Mouse (Mus musculus) neutrophil, adult 5-6 weeks (primary cell): Measurements from ENCODE around the gene Tas2r126. TPM values are rescaled to one million over a fixed set of nuclear protein-coding genes. Genes with fewer than 3 reads are reported as not detected.

ENCODE experiments used
- ATAC-seq: fragments of 151-379, 151-347 bp; 2 replicates; pipeline ENCODE4 v1.8.0; 2017; ENCODE audit warnings: mild to moderate bottlenecking, moderate TSS enrichment; ENCODE audit not compliant: insufficient number of reproducible peaks, poor library complexity, low FRiP score, severe bottlenecking; ENCODE audit errors: extremely low read depth
- total RNA-seq: library from RNA; stranded (forward); fragments of 200-1000 nt; gene quantifications from 2 replicates; pipeline ENCODE4 v1.2.3, GENCODE M21; 2017

The Tas2r126 gene
- 2.2 and 2.3 TPM in 2 replicates for total RNA-seq

GRCm38 (mm10) chr6:42434446-42434845 lies at the start of gene Tas2r126:
TSS of gene Tas2r126 (plus strand) at chr6:42434535.
- no peak for ATAC-seq

DNA sequence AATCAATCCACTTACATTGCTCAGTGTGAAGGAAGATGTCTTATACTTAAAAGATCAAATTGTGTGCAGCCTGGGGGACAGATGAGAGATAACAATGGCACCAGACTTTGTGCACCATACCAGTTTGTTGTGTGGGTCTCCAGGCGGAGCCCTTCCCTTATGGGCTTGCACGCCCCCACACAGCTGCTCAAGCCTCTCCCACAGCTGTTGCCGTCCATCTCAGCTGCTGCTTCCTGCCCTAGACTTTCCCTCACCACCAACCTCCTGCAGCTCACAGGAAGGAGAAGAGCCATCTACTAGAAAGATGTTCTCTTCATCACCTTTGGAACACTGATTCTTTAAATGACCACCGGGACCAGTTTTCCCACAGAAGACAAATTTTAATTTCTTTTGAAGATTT lies 48.7 kb upstream of the Tas2r126 start:
- ATAC-seq = no peak

- no peak for ATAC-seq
These were observed 42.5 kb upstream of the Tas2r126 start for GRCm38 (mm10) chr6:42391796-42392330.

- ATAC-seq = peak; percentile 82
These were observed 38.1 kb upstream of the Tas2r126 start for GRCm38 (mm10) chr6:42395960-42396809.

DNA sequence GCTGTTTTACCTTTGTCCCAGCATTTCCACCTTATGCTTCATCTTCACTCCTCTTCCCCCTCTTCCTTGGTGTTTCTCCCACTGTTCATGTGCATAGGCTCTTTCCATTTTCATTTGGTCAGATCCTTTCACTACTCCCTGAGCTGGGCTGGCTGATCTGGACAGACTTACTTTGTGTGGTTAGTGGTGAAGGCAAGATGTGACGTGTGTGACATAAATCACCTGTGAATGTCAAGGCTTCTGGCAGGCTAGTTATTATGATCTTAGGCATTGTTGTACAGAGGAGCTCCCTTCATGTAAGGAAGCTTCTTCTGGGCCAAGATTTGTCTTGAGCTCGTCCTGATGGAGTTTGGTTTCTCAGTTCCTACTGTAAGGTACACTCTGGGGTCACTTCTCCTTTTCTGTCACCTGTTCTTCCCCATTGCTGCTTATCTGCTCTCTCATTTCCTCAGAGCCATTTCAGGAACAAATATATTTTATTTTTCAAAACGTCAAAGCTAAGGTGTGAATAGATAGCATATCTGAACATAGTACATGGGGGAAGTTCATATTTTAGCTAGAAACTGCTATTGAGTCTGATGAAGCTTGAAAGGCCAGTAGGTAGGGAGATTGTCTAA lies 37.2 kb upstream of the Tas2r126 start:
- ATAC-seq = peak; percentile 65

- peak; percentile 37; the same call in 1 of the 2 replicates for ATAC-seq
These were observed 36.0 kb upstream of the Tas2r126 start for GRCm38 (mm10) chr6:42398285-42398684.

DNA sequence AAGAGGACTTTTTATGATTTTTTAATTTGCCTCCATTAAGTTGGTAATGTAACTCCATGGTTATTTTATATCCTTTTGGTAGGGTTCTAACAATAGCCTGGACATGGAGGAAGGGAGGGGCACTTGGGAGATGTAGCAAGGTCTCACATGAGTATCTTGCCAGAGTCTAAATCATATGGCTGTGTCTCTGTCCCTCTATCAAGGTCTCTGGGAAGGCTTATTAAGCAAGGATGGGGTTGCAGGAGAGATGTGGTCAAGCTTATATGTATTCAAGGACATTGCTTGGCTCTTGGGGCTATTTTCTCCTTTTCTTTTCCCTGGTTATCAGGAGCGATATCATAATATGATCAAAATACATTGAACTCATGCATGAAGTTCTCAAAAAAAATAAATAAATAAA lies 35.3 kb upstream of the Tas2r126 start:
- ATAC-seq = no peak

DNA sequence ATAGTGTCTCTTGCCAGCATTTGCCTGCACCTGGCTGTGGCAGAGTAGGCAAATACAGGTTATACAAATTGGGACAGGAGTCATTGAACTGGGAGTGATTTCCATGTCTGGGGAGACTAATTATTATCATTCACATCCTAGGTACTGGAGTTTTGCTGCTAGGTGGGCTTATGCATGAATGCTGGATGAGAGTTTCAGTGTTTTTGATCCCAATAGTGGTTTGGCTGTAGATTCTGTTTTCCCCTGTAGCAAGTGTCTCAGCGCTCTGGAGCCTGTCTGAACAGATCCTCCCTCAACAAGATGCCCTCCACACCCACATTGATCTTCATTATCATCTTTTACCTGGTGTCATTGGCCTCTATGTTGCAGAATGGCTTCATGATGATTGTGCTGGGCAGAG lies 34.4 kb upstream of the Tas2r126 start, which contains the start of gene Tas2r143:
Tas2r143 (plus strand) TSS at position 301 of the 400 bp plus-strand sequence.
- ATAC-seq = no peak

DNA sequence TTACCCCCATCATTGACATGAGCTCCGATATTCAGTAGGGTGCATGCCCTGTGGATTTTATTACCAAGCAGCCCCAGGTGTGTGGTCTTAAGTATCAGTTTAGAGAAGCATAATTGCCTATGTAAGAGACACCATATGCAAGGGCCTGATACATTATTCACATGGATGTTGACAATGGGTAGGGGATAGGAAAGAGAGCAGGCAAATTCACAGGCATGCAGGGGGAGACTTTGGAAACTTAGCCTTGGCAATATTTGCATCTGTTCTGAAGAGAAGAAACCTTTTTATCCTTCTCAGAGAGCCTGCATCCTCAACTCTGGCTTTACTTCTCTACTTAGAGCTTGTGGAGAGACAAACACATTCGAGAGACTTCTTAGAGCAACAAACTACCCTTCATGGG lies 29.2 kb upstream of the Tas2r126 start, which contains the start of gene Tas2r135:
Tas2r135 (plus strand) TSS at position 301 of the 400 bp plus-strand sequence.
- ATAC-seq = no peak

GRCm38 (mm10) chr6:42419443-42419842 lies 14.9 kb upstream of the Tas2r126 start:
- ATAC-seq = peak; percentile 52; the same call in 1 of the 2 replicates

GRCm38 (mm10) chr6:42421439-42421838 lies 12.9 kb upstream of the Tas2r126 start:
- peak; percentile 93 for ATAC-seq

- no peak for ATAC-seq
These were observed 9.9 kb upstream of the Tas2r126 start for GRCm38 (mm10) chr6:42424472-42424871.

- no peak for ATAC-seq
These were observed 8.0 kb upstream of the Tas2r126 start for GRCm38 (mm10) chr6:42426337-42426736.

GRCm38 (mm10) chr6:42433554-42433953 lies 781 bp upstream of the Tas2r126 start:
- peak; percentile 73; the same call in 1 of the 2 replicates for ATAC-seq

GRCm38 (mm10) chr6:42435490-42435889 lies 1.2 kb downstream of the Tas2r126 start:
- ATAC-seq = no peak

DNA sequence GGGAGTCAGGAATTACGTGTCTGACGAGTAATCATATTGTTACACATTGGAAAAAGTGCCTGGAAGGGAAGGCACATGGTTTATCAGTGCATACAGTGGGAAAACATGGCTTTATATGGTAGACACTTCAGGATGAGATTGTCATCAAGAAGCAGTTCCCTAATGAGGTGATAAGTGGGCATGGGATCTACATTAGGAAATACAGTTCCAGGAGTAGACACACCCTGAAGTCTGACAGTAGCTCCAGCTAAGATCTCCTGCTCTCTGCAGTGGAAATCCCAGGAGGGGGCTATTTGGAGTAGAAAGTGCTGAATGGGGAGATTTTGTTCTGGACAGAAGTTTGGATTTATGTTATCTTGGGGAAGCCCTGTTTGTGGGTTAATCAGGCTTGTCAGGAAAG lies 7.1 kb downstream of the Tas2r126 start:
- no peak for ATAC-seq

DNA sequence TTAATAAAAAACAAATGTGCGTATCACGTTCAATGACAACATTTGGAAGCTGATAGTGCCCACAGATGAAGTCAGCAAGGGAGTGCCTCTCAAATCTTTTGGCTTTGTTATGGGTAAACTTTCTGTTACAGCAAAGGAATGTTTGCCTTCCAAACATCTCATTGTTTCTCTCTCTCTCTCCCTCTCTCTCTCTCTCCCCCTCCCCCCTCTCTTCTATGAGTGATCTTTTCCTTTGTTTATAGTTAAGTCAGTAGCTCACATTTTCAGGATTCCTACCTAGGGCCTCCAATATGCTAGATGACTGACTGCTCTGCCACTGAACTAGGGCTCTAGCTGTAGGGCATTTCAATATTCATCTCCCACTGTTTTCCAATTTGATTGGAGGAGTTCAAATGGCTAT lies 10.2 kb downstream of the Tas2r126 start:
- no peak for ATAC-seq

- no peak for ATAC-seq
These were observed 13.0 kb downstream of the Tas2r126 start for GRCm38 (mm10) chr6:42447381-42447780.

DNA sequence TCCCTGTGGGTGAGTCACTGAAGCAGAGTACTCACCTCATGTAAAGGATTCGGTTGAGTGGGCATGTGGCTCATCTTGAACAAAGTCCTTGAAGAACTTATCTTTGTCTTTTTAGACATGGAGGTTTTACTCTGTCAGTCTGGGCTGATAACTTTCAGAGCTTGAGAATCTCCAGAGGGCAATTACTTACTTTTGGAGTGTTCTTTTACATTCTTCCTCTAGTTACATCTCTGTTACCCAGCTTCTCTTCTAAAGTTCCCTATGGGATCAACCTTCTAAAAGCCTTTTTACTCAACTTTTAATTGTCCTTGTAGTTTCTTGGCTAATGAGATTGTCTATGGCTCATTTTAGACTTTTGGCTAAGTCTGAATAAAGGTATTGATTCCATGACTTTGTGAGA lies 30.8 kb downstream of the Tas2r126 start, which contains the start of gene Olfr458:
Olfr458 (minus strand) TSS at position 101 of the 400 bp plus-strand sequence.
- no peak for ATAC-seq

GRCm38 (mm10) chr6:42470542-42470941 lies 36.2 kb downstream of the Tas2r126 start:
- ATAC-seq = no peak
